Mouse (Mus musculus) CH12.LX (cell line): Measurements from ENCODE around the gene Alk. TPM values are rescaled to one million over a fixed set of nuclear protein-coding genes. Genes with fewer than 3 reads are reported as not detected.

ENCODE experiments used
- DNase-seq: peaks from one replicate; pipeline ENCODE4 v3.0.0-alpha.2; 2013; ENCODE audit errors: extremely low read depth
- H3K27ac ChIP-seq: 2 replicates; pipeline ENCODE4 v1.5.1; 2012; ENCODE audit warnings: low read depth, mild to moderate bottlenecking, control low read depth, moderate library complexity; ENCODE audit not compliant: insufficient read depth
- H3K27me3 ChIP-seq: replicated peaks from 2 replicates; pipeline ENCODE3; 2012; ENCODE audit warnings: inconsistent platforms
- H3K36me3 ChIP-seq, 2 experiments: replicated peaks in 1 of 2; 2 replicates each; pipeline versions ENCODE3 to v1.6.1; 2012; ENCODE audit warnings: inconsistent platforms in 1 of 2, low read length in 1 of 2, mild to moderate bottlenecking in 1 of 2, mixed read lengths in 1 of 2, moderate library complexity in 1 of 2; ENCODE audit not compliant: control insufficient read depth in 1 of 2, insufficient read depth in 1 of 2
- H3K4me1 ChIP-seq, 2 experiments: 2 replicates each; pipeline ENCODE4 v1.6.1; 2012; ENCODE audit warnings: inconsistent platforms in 1 of 2, moderate library complexity in 1 of 2; ENCODE audit not compliant: insufficient read depth in 2 of 2, control insufficient read depth in 1 of 2
- H3K4me2 ChIP-seq: 2 replicates; pipeline ENCODE4 v1.6.1; 2012; ENCODE audit warnings: low read depth, mild to moderate bottlenecking, control low read depth; ENCODE audit not compliant: poor library complexity, insufficient read depth, severe bottlenecking
- H3K4me3 ChIP-seq, 3 experiments: fragments of 150-350 bp in 1 of 3; sonication (generic) in 1 of 3; replicated peaks in 1 of 3; 2 replicates each; pipeline versions ENCODE3 to v1.5.1; 2011 to 2012; ENCODE audit warnings: low read depth in 2 of 3, low read length in 2 of 3, mild to moderate bottlenecking in 2 of 3, moderate library complexity in 2 of 3, control low read depth in 1 of 3, improper control_type of control experiment in 1 of 3, inconsistent platforms in 1 of 3, mixed read lengths in 1 of 3; ENCODE audit not compliant: poor library complexity in 1 of 3
- H3K79me2 ChIP-seq: replicated peaks from 2 replicates; pipeline ENCODE4 v1.6.1; 2012; ENCODE audit warnings: mild to moderate bottlenecking, moderate library complexity; ENCODE audit not compliant: control insufficient read depth, poor library complexity, insufficient read depth, severe bottlenecking; ENCODE audit errors: extremely low read depth
- H3K9ac ChIP-seq: 2 replicates; pipeline ENCODE4 v1.6.1; 2012; ENCODE audit warnings: low read depth, mild to moderate bottlenecking, control low read depth, moderate library complexity; ENCODE audit not compliant: insufficient read depth
- H3K9me3 ChIP-seq: replicated peaks from 2 replicates; pipeline ENCODE3; 2012; ENCODE audit warnings: low read length, inconsistent platforms, mixed read lengths
- BHLHE40 ChIP-seq: IDR thresholded peaks from 2 replicates; pipeline ENCODE4 v1.6.1; 2011; ENCODE audit warnings: mild to moderate bottlenecking, low read depth, low read length, improper control_type of control experiment
- CHD1 ChIP-seq: IDR thresholded peaks from 2 replicates; pipeline ENCODE4 v1.6.1; 2012; ENCODE audit warnings: low read depth, low read length, improper control_type of control experiment, inconsistent platforms
- CHD2 ChIP-seq: IDR thresholded peaks from 2 replicates; pipeline ENCODE4 v1.6.1; 2011; ENCODE audit warnings: low read length, improper control_type of control experiment
- CTCF ChIP-seq, 2 experiments: IDR thresholded peaks in 1 of 2; conservative IDR thresholded peaks in 1 of 2; 2 replicates each; pipeline ENCODE4 v1.5.1; 2011 to 2012; ENCODE audit warnings: low read depth in 2 of 2, low read length in 2 of 2, improper control_type of control experiment in 1 of 2, inconsistent platforms in 1 of 2, mild to moderate bottlenecking in 1 of 2, moderate library complexity in 1 of 2
- E2F4 ChIP-seq: IDR thresholded peaks from 2 replicates; pipeline ENCODE4 v1.6.1; 2011; ENCODE audit warnings: low read depth, low read length, improper control_type of control experiment; ENCODE audit not compliant: insufficient replicate concordance
- EP300 ChIP-seq: IDR thresholded peaks from 2 replicates; pipeline ENCODE4 v1.6.1; 2011; ENCODE audit warnings: low read length, improper control_type of control experiment
- GABPA ChIP-seq: IDR thresholded peaks from 2 replicates; pipeline ENCODE4 v1.6.1; 2012; ENCODE audit warnings: low read depth, low read length, improper control_type of control experiment, inconsistent platforms; ENCODE audit not compliant: insufficient replicate concordance
- HCFC1 ChIP-seq: IDR thresholded peaks from 2 replicates; pipeline ENCODE4 v1.6.1; 2012; ENCODE audit warnings: low read depth, mild to moderate bottlenecking, inconsistent platforms, low read length, improper control_type of control experiment
- JUN ChIP-seq: IDR thresholded peaks from 2 replicates; pipeline ENCODE4 v1.6.1; 2011; ENCODE audit warnings: low read depth, mild to moderate bottlenecking, low read length, improper control_type of control experiment, moderate library complexity; ENCODE audit not compliant: insufficient read depth
- JUND ChIP-seq: conservative IDR thresholded peaks from 2 replicates; pipeline ENCODE4 v1.6.1; 2011; ENCODE audit warnings: low read depth, low read length, improper control_type of control experiment
- KAT2A ChIP-seq: IDR thresholded peaks from 2 replicates; pipeline ENCODE4 v1.6.1; 2012; ENCODE audit warnings: low read length, improper control_type of control experiment, inconsistent platforms; ENCODE audit not compliant: insufficient replicate concordance
- MAFK ChIP-seq: IDR thresholded peaks from 2 replicates; pipeline ENCODE4 v1.6.1; 2011; ENCODE audit warnings: low read length, improper control_type of control experiment; ENCODE audit not compliant: insufficient replicate concordance
- MEF2A ChIP-seq: IDR thresholded peaks from 2 replicates; pipeline ENCODE4 v1.6.1; 2014; ENCODE audit warnings: low read depth, mild to moderate bottlenecking, inconsistent platforms, low read length, improper control_type of control experiment, borderline replicate concordance
- MXI1 ChIP-seq: IDR thresholded peaks from 2 replicates; pipeline ENCODE4 v1.6.1; 2011; ENCODE audit warnings: mild to moderate bottlenecking, low read depth, low read length, improper control_type of control experiment
- MYC ChIP-seq: IDR thresholded peaks from 2 replicates; pipeline ENCODE4 v1.6.1; 2011; ENCODE audit warnings: low read depth, mild to moderate bottlenecking, improper control_type of control experiment, low read length
- PAX5 ChIP-seq: IDR thresholded peaks from 2 replicates; pipeline ENCODE4 v1.6.1; 2012; ENCODE audit warnings: low read length, inconsistent platforms, mixed read lengths
- POLR2A ChIP-seq: IDR thresholded peaks from 2 replicates; pipeline ENCODE4 v1.6.1; 2011; ENCODE audit warnings: low read depth, mild to moderate bottlenecking, improper control_type of control experiment, low read length
- POLR2AphosphoS2 ChIP-seq: IDR thresholded peaks from 2 replicates; pipeline ENCODE4 v1.6.1; 2011; ENCODE audit warnings: low read depth, low read length, improper control_type of control experiment
- RAD21 ChIP-seq: IDR thresholded peaks from 2 replicates; pipeline ENCODE4 v1.6.1; 2011; ENCODE audit warnings: low read depth, mild to moderate bottlenecking, low read length, improper control_type of control experiment, moderate library complexity
- RCOR1 ChIP-seq: conservative IDR thresholded peaks from 2 replicates; pipeline ENCODE4 v1.6.1; 2012; ENCODE audit warnings: low read depth, mild to moderate bottlenecking, inconsistent platforms, low read length, improper control_type of control experiment
- SIN3A ChIP-seq: IDR thresholded peaks from 2 replicates; pipeline ENCODE4 v1.6.1; 2012; ENCODE audit warnings: low read length, improper control_type of control experiment, inconsistent platforms
- SMC3 ChIP-seq: IDR thresholded peaks from 2 replicates; pipeline ENCODE4 v1.6.1; 2011; ENCODE audit warnings: low read depth, low read length, improper control_type of control experiment
- TCF12 ChIP-seq: IDR thresholded peaks from 2 replicates; pipeline ENCODE4 v1.6.1; 2014; ENCODE audit warnings: low read depth, mild to moderate bottlenecking, inconsistent platforms, low read length, improper control_type of control experiment
- USF1 ChIP-seq: IDR thresholded peaks from 2 replicates; pipeline ENCODE4 v1.6.1; 2014; ENCODE audit warnings: low read depth, mild to moderate bottlenecking, inconsistent platforms, low read length, improper control_type of control experiment
- USF2 ChIP-seq: conservative IDR thresholded peaks from 2 replicates; pipeline ENCODE4 v1.6.1; 2011; ENCODE audit warnings: low read depth, low read length, improper control_type of control experiment
- ZKSCAN1 ChIP-seq: IDR thresholded peaks from 2 replicates; pipeline ENCODE4 v1.6.1; 2012; ENCODE audit warnings: low read depth, inconsistent platforms, low read length, improper control_type of control experiment, borderline replicate concordance
- dilution Hi-C: fragments of 300-500 bp; cut with MboI; formaldehyde crosslinking; loops from 2 replicates; pipeline ENCODE4 v1.14.3; 2020; ENCODE audit warnings: low sequenced_read_pairs; ENCODE audit not compliant: extremely low pct_unique_long_range_greater_than_20kb, extremely low pct_ligation_motif_present
- in situ Hi-C: fragments of 300-500 bp; cut with MboI; formaldehyde crosslinking; loops from 3 replicates; pipeline ENCODE4 v1.14.3; 2019; ENCODE audit warnings: low sequenced_read_pairs, low pct_ligation_motif_present, low pct_unique_long_range_greater_than_20kb, mixed read lengths
- polyA plus RNA-seq: library from polyadenylated mRNA; unstranded; fragments of >175 nt; gene quantifications from 2 replicates; pipeline ENCODE4 v1.2.1, GENCODE M21; 2012; ENCODE audit warnings: low read depth; ENCODE audit not compliant: insufficient read length
- total RNA-seq, 2 experiments: library from RNA; depleted of rRNA; stranded (reverse); fragments of 300-350 nt in 1 of 2; fragments of >200 nt in 1 of 2; gene quantifications; 2 replicates each; pipeline ENCODE4 v1.2.3; 2012 to 2014

Alk gene
- total and polyA plus RNA-seq, 3 experiments: 0.38 to 0.63 (median 0.44) TPM

DNA sequence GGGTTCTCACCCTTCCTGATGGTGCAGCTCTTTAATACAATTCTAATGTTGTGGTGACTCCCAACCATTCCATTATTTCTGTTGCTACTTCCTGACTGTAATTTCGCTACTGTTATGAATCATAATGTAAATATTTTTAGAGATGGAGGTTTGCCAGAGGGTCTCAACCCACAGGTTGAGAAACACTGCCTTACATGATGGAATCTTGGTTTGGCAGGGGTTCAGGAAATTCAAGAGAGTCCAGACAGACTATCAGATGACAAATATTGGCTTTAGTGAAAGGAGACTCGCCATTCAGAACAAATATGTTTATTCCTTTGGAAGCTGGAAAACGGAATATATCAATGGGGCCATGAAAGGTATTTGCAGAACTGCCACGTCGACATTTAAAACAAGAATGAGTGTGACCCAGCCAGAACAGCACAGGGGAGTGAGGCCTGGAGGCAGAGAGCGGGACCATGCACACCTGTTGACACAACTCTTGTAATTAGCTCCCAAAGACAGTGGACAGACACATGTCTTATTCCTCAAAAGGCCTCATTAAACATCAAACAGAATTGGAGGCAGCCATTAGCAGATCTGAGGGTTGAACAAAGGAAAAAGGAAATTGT, 44.3 kb upstream of the Alk start:
- Histone ChIP-seq H3K79me2 (no peaks in the 10 kb centered on the region), H3K9ac (no peak overlapping the region), H3K9me3 (no peaks in the 10 kb centered on the region), H3K27ac (no peak overlapping the region)
- TF ChIP-seq RAD21 (no peak), PAX5 (no peak), SMC3 (no peak), CTCF (conservative IDR thresholded peaks at IDR 0.05 in 1 of 2, IDR thresholded peaks at IDR 0.05 in 1 of 2; ENCODE audit: low read depth in 2 of 2, low read length in 2 of 2) (no peak), KAT2A (no peak), MYC (no peak), POLR2AphosphoS2 (no peak), USF2 (no peak), CHD1 (no peak), CHD2 (no peak), JUN (no peak), ZKSCAN1 (no peak), MAFK (no peak), GABPA (no peak), TCF12 (no peak), MEF2A (no peak), SIN3A (no peak)
- TF ChIP-seq, all 38 proteins: peak for 0
- no peak overlapping the region for H3K4me2 ChIP-seq
- H3K4me3 ChIP-seq: no peak overlapping the region
- peaks cover 5 to 22% of the 10 kb centered on the region in 2 experiments for H3K4me1 ChIP-seq
- in situ Hi-C loops (no loop called here), dilution Hi-C loops (no loop called here)
- H3K27me3 ChIP-seq: no peaks in the 10 kb centered on the region
- H3K36me3 ChIP-seq: no peaks in the 10 kb centered on the region
- no peak for DNase-seq

DNA sequence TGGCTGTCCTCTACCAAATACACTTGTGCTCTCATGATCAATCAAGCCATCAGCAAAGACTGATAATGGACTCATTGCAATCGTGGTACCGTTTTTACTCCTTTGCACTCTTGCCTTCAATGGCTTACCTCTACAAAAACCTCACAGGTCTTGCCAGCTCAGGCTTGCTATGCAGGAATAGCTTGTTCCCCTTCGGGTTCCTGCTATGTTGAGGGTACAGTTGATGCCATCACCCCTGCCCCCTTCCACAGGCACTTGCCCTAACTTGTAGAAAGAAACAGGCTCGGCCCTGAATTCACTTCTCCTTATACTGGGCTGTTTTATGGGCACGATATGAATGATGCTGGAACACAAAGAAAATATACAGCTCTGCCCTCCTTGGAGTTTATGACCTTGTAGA, 41.7 kb upstream of the Alk start:
- no peak overlapping the region for H3K4me3 ChIP-seq
- H3K9me3 ChIP-seq: no peaks in the 10 kb centered on the region
- DNase-seq: no peak
- peaks cover 0 to 1% of the 10 kb centered on the region in 2 experiments; a peak in 1 of 4 replicates for H3K4me1 ChIP-seq
- dilution Hi-C loops (no loop called here), in situ Hi-C loops (no loop called here)
- no peaks in the 10 kb centered on the region for H3K79me2 ChIP-seq
- H3K9ac ChIP-seq: no peak overlapping the region
- TF ChIP-seq KAT2A (no peak), MXI1 (no peak), USF2 (no peak), JUN (no peak), EP300 (no peak), POLR2AphosphoS2 (no peak), JUND (no peak), HCFC1 (no peak), RCOR1 (no peak), BHLHE40 (no peak), SIN3A (no peak), E2F4 (no peak), POLR2A (no peak), MAFK (no peak), USF1 (no peak), SMC3 (no peak)
- no peaks in the 10 kb centered on the region for H3K36me3 ChIP-seq
- no peak overlapping the region for H3K4me2 ChIP-seq
- no peaks in the 10 kb centered on the region for H3K27me3 ChIP-seq
- no peak overlapping the region for H3K27ac ChIP-seq
